Mouse (Mus musculus) thymus, postnatal 10 days (tissue): ENCODE results near the gene H2-Q4.
"Not testable (repeated sequence)": the region's sequence is repeated elsewhere in the genome, so short reads cannot be mapped to it uniquely, and the experiment has no call there.

Source experiments
- DNase-seq, 2 experiments: peaks; one replicate each; pipeline ENCODE4 v3.0.0; 2021; ENCODE audit warnings: low spot score in 2 of 2

The H2-Q4 gene

GRCm38 (mm10) chr17:35379369-35379728 is at the start of gene H2-Q4:
Gene H2-Q4, plus strand, starts transcription at chr17:35379617.
- DNase-seq, result peak; percentile 86 to 91

DNA sequence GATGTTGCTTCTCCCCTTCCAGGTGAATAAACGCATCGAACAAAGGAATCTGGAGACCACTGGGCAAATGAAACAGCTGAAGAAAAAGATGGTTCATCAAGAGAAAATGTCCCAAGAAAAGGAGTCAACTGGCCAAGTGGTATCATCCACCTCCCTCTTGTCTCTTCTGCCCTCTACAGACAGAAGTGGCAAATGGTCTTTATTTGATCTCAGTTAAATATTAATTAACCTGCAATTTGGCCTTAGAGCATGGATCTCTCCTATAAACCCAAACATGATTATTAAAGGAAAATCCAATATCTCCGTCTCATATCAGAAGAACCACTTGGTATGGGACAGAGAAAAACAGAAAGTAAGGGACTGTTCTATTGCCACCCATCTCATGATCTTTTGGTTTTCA is 49.7 kb upstream of the H2-Q4 start:
- not testable (repeated sequence) for DNase-seq

GRCm38 (mm10) chr17:35331546-35331945 is 47.9 kb upstream of the H2-Q4 start:
- not testable (repeated sequence) for DNase-seq

DNA sequence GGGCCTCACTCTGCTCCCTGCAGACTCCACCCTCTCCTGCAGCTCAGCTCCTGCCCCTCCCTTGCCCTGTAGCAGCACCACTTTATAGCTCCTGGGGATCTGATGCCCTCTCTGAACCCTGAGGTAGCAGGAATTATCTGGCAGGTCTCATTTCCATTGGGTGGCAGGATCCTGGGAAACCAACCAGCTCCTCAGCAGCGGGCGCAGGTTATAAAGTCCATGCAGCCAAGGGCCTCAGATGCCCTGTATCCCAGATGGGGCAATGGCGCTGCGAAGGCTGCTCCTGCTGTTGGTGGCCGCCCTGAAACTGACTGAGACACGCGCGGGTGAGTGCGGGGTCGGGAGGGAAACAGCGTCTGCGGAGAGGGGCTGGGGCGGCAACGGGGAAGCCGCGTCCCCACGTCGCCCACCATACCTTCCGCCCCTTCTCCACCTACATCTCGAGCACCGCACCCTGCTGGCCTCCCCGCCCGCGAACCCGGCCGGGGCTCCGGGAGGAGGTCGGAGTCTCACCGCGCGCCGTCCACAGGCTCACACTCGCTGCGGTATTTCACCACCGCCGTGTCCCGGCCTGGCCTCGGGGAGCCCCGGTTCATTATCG is 37.2 kb upstream of the H2-Q4 start, which contains the start of gene H2-Q2:
Gene H2-Q2 (plus strand): TSS at position 172 of the 601 bp plus-strand sequence.
- peak; percentile 49 to 65 for DNase-seq

DNA sequence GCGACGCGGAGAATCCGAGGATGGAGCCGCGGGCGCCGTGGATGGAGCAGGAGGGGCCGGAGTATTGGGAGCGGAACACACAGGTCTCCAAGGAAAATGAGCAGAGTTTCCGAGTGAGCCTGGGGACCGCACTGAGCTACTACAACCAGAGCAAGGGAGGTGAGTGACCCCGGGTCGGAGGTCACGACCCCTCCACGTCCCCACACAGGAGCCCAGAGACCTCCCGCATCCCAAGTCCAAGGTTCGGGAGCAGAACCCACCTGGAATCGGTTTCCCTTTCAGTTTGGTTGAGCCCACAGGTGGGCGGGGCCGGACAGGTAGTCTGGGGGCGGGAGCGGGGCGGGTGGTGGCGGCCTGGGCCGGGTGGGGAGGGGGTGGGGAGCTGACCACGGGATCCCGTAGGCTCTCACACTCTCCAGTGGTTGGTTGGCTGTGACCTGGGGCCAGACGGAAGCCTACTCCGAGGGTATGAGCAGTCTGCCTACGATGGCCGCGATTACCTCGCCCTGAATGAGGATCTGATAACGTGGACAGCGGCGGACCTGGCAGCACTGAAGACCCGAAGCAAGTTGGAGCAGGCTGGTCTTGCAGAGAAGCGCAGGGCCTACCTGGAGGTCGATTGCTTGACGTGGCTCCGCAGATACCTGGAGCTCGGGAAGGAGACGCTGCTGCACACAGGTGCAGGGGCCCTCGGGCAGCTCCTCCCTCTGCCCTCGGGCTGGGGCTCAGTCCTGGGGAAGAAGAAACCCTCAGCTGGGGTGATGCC is 36.5 kb upstream of the H2-Q4 start:
- DNase-seq, result no peak

DNA sequence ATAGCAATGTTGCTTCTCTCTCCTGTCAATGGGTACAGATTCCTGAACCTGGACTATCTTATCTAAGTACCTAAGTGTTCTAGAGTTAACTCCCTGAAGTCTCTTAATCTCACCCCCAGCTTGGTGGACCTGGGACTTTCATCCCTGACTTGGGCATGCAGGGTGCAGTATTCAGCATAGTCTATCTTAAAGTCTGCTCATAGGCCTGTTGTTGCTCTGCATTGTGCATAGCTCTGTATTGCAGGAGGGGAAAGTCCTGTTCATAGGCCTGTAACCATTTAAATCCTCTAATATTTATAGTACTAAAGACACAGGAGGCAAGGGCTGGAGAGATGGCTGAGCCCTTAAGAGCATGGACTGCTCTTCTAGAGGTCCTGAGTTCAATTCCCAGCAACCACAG is 31.8 kb upstream of the H2-Q4 start:
- not testable (repeated sequence) for DNase-seq

GRCm38 (mm10) chr17:35353275-35353674 is 26.1 kb upstream of the H2-Q4 start:
- peak in 1 of 2 experiments; percentile 39 for DNase-seq

DNA sequence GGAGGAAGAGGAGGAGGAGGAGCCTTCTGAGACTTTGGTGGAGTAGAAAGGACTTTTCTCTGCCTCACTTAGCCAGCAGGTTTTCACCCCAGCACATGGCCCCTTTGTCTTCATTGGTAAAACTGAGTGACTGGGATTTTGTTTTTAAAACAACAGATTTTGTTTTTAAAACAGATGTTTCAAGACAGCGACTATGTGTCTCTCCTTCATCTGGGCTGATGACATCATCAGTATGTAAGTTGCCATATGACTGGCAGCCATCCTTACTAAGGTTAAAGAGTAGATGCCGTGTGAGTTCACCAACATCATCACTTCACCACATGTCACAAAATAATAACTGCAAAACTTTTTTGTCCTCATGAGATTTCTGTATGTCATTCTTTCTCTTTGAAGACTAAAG is 25.3 kb upstream of the H2-Q4 start:
- DNase-seq, result no peak

GRCm38 (mm10) chr17:35357086-35357485 is 22.3 kb upstream of the H2-Q4 start:
- DNase-seq, result peak; percentile 55 to 69

DNA sequence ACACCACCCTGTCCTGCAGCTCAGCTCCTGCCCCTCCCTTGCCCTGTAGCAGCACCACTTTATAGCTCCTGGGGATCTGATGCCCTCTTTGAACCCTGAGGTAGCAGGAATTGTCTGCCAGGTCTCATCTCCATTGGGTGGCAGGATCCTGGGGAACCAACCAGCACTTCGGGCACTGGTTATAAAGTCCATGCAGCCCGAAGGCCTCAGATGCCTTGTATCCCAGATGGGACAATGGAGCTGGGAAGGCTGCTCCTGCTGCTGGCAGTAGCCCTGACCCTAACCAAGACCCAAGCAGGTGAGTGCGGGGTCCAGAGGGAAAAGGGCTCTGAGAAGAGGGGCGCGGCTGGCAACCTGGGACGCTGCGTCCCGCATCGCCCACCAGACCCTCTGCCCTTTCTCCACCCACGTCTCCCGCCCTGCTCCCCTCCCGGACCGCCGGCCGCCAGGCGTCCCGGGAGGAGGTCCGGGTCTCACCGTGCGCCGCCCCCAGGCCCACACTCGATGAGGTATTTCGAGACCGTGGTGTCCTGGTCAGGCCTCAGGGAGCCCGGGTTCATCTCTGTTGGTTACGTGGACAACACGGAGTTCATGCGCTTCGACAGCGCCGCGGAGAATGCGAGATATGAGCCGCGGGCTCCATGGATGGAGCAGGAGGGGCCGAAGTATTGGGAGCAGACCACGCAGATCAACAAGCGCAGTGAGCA is 20.5 kb upstream of the H2-Q4 start:
- DNase-seq, result no peak

- DNase-seq, result no peak
Measured at GRCm38 (mm10) chr17:35359470-35359862, 20.0 kb upstream of the H2-Q4 start.

DNA sequence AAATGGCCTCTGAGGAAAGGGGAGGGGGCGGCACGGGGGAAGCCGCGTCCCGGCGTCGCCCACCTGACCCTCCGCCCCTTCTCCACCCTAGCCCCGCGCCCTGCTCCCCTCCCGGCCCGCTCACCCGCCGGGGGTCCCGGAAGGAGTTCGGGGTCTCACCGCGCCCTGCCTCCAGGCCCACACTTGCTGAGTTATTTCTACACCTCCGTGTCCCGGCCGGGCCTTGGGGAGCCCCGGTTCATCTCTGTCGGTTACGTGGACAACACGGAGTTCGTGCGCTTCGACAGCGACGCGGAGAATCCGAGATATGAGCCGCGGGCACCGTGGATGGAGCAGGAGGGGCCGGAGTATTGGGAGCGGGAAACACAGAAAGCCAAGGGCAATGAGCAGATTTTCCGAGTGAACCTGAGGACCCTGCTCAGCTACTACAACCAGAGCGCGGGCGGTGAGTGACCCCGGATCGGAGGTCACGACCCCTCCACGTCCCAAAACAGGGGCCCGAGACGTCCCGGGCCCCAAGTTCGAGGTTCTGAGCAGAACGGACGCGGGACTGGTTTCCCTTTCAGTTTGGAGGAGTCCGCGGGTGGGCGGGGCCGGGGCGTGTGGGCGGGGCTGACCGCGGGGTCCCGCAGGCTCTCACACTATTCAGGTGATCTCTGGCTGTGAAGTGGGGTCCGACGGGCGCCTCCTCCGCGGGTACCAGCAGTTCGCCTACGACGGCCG is 473 bp downstream of the H2-Q4 start:
- DNase-seq, result peak; percentile 23 to 45

DNA sequence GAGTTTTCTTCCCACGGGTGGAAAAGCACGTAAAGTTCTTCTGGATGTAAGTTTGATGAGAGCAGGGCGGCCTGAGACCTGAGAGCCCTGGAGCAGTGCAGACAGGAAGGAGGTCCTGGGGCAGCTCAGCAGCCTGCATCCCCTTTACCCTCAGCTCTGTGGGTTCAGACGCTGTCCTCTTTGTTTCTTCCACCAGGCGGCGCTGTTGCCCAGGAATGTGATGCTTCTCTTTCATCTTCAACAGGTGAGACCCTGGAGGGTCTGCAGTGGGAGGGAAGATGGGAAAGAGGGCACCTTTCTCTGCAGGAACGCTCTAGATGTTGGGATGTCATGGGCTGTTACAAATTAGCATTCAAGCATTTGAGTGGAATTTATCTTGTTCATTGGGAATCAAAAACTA is 10.4 kb downstream of the H2-Q4 start:
- peak; percentile 55 to 79 for DNase-seq

DNA sequence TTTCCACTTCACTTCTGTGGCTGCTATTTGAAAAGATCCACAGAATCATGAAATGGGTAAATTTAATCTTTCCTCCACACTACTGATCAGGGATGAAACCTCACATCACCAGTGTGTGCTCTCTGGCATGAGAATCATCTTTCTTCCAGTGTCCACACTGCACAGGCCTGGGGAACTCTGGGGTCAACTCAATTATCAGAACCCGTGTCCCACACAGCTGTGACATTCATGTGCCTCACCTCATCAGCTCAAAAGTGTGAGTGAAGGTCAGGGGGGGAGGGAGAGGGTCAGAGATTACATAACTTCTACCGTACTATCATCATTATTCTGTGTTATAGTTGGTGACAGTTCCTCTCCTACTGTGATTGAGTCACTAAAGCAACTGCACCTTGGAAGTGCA is 13.3 kb downstream of the H2-Q4 start:
- DNase-seq, result not testable (repeated sequence)

DNA sequence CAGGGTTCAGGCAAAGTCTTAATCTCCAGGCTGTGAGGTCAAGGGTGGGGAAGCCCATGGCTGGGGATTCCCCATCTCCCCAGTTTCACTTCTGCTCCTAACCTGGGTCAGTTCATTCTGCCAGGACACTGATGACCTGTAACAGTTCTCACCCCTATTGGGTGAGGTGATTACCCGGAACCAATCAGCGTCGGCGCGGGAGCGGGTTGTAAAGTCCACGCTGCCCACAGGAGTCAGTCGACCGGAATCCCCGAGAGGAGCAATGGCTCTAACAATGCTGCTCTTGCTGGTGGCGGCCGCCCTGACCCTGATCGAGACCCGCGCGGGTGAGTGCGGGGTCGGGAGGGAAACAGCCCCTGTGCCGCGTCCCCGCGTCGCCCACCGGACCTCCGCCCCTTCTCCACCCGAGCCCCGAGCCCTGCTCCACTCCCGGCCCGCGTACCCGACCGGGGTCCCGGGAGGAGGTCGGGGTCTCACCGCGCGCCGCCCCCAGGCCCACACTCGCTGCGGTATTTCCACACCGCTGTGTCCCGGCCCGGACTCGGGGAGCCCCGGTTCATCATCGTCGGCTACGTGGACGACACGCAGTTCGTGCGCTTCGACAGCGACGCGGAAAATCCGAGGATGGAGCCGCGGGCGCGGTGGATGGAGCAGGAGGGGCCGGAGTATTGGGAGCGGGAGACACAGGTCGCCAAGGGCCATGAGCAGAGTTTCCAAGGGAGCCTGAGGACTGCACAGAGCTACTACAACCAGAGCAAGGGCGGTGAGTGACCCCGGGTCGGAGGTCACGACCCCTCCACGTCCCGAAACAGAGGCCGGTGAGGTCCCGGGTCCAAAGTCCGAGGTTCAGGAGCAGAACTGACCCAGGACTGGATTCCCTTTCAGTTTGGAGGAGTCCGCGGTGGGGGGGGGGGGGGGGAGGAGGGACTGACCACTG is 14.7 kb downstream of the H2-Q4 start:
- DNase-seq, result not testable (repeated sequence)

DNA sequence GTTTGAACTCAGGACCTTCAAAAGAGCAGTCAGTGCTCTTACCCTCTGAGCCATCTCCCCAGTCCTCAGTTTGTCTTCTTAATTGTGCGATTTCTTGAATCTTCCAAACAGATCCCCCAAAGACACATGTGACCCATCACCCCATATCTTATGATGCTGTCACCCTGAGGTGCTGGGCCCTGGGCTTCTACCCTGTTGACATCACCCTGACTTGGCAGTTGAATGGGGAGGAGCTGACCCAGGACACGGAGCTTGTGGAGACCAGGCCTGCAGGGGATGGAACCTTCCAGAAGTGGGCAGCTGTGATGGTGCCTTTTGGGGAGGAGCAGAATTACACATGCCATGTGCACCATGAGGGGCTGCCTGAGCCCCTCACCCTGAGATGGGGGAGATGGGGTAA is 17.5 kb downstream of the H2-Q4 start:
- DNase-seq, result not testable (repeated sequence)

- not testable (repeated sequence) for DNase-seq
Measured at GRCm38 (mm10) chr17:35413057-35413456, 33.6 kb downstream of the H2-Q4 start.

DNA sequence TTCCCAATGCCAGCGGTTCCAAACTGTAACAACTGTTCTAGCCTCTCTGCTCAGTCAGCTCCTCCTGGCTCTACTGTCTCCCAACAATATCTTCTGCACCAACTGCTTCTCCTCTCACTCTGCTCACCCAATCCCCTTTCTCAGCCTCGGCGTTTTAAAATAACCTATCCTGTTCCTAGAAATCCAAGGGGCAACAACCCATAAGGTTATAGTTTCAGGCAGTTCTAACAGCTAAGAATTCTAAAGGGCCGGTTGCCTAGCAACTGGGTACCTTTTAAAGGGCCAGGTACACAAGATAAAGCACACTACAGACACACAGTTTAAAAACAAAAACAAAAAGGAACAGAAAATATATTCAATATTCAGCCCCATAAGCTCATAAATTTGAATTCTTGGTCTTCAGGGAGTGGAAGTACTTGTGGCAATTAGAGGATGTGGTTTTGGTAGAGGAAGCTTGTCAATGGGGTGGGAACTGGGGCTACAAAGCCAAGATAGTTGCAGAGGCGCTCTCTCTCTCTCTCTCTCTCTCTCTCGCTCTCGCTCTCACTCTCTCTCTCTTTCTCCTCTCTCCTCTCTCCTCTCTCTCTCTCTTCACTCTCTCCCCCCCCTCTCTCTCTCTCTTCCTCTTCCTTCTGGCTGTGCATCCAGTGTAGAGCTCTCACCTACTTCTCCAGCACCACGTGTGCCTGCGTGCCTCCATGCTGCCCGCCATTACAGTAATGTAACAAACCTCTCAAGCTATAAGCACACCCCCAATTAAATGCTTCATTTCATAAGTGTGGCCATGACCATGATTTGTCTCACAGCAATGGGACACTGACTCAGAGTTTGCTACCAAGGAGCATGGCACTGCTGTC is 36.1 kb downstream of the H2-Q4 start:
- DNase-seq, result not testable (repeated sequence)

DNA sequence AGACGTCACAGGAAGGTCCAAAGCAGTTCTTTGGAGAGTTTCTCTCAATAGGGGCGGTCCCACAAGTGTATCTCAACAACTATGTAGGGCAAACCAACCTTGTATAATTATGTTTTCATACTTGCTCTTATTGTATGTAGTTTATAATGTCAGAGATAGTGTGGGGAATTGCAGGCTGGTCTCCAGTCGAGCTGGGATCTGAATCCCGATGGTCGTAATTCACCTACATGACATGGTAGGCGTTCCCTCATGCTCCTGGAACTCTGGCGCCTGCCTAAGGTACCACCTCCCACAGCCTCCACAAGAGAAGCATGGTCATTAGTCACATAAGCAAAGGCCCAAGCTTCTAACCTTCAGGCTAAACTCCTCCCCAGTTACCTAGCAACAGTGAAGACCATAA is 39.4 kb downstream of the H2-Q4 start:
- no peak for DNase-seq

GRCm38 (mm10) chr17:35419564-35419963 is 40.1 kb downstream of the H2-Q4 start:
- not testable (repeated sequence) for DNase-seq
